30 mouse cellular contexts compared by ENCODE assay signal in genomic region chr16:10281890-10282289, GRCm38 (mm10). TPM values are rescaled to one million over a fixed set of nuclear protein-coding genes. Genes with fewer than 3 reads are reported as not detected.
"Had no signal": no experiment of that assay in that cellular context is flagged by ENCODE, and none has a peak within 500 bp of the region (broad histone marks: within the 10 kb centered on the region; RNA-seq: fewer than 3 reads in every experiment).

No protein-coding gene starts in this region.

- H3K4me2 ChIP-seq: embryonic facial prominence, embryonic 12.5 days; embryonic facial prominence, embryonic 13.5 days; embryonic facial prominence, embryonic 15.5 days; forebrain, embryonic 12.5 days; forebrain, embryonic 13.5 days; forebrain, embryonic 15.5 days had no signal

- H3K27me3 ChIP-seq: embryonic facial prominence, embryonic 12.5 days; embryonic facial prominence, embryonic 13.5 days; embryonic facial prominence, embryonic 15.5 days; forebrain, embryonic 12.5 days; forebrain, embryonic 13.5 days; forebrain, embryonic 15.5 days had no signal

- DNase-seq: cerebellum, adult 2 months; cerebellum, adult 8-10 months; cerebellum, adult 9-10 months; cerebellum, adult 9-11 months; cerebellum, postnatal 10 days; cerebellum, postnatal 14 days; cerebellum, postnatal 25 days; cerebellum, postnatal 36 days; embryo, embryonic 11 days; forebrain, postnatal 0 days; gastrocnemius, adult 2 months; gastrocnemius, postnatal 10 days; gastrocnemius, postnatal 14 days; gastrocnemius, postnatal 25 days; gastrocnemius, postnatal 36 days; heart, adult 18-20 months had no signal

- H3K4me3 ChIP-seq: embryonic facial prominence, embryonic 10.5 days; embryonic facial prominence, embryonic 12.5 days; embryonic facial prominence, embryonic 13.5 days; embryonic facial prominence, embryonic 15.5 days; erythroblast, embryonic 14.5 days; forebrain, embryonic 10.5 days; forebrain, embryonic 12.5 days; forebrain, embryonic 13.5 days; forebrain, embryonic 15.5 days; gastrocnemius, adult 2 months; heart, adult 2 months had no signal

- H3K36me3 ChIP-seq: embryonic facial prominence, embryonic 10.5 days; embryonic facial prominence, embryonic 12.5 days; forebrain, embryonic 10.5 days; forebrain, embryonic 12.5 days; forebrain, embryonic 15.5 days had no signal

- ATAC-seq: forebrain, embryonic 13.5 days; forebrain, embryonic 14.5 days; forebrain, embryonic 15.5 days; forebrain, embryonic 16.5 days; forebrain, postnatal 0 days had no signal

RNA-seq across cellular contexts. Expression of gene Emp2, which starts 31.9 kb away (rescaled TPM):
- total RNA-seq: common myeloid progenitor, adult 5-6 weeks; granulocyte monocyte progenitor cell, adult 5-6 weeks had no signal
- polyA plus RNA-seq: erythroblast, embryonic 14.5 days had no signal
